Mouse (Mus musculus) limb, embryonic 14.5 days (tissue): ENCODE measurements around the gene H2-Ke6. TPM values are rescaled to one million over a fixed set of nuclear protein-coding genes. Genes with fewer than 3 reads are reported as not detected.

Source experiments
- ATAC-seq: fragments of 200-750 bp; cut with Nextera tagmentation; 2 replicates; pipeline ENCODE4 v1.8.0; 2017; ENCODE audit warnings: low read depth, moderate number of reproducible peaks, moderate TSS enrichment; ENCODE audit not compliant: low FRiP score
- DNase-seq: peaks from one replicate; pipeline ENCODE4 v3.0.0-alpha.2; 2015; ENCODE audit warnings: low spot score
- H3K27ac ChIP-seq: fragments of 300-500 bp; sonication (generic); replicated peaks from 2 replicates; pipeline ENCODE4 v1.5.1; 2014; ENCODE audit warnings: low read depth, mild to moderate bottlenecking, low read length, moderate library complexity, mixed read lengths
- H3K27me3 ChIP-seq: fragments of 300-500 bp; sonication (generic); 2 replicates; pipeline ENCODE4 v1.6.1; 2014; ENCODE audit warnings: low read length, mixed read lengths; ENCODE audit not compliant: control insufficient read depth, insufficient read depth
- H3K36me3 ChIP-seq: fragments of 300-500 bp; sonication (generic); 2 replicates; pipeline ENCODE4 v1.6.1; 2014; ENCODE audit warnings: mild to moderate bottlenecking, low read length, moderate library complexity, mixed read lengths; ENCODE audit not compliant: control insufficient read depth, insufficient read depth
- H3K4me1 ChIP-seq: fragments of 300-500 bp; sonication (generic); 2 replicates; pipeline ENCODE4 v1.6.1; 2014; ENCODE audit warnings: antibody characterized with exemption, low read length, mixed read lengths; ENCODE audit not compliant: control insufficient read depth, insufficient read depth
- H3K4me2 ChIP-seq: fragments of 300-500 bp; sonication (generic); replicated peaks from 2 replicates; pipeline ENCODE4 v1.6.1; 2014; ENCODE audit warnings: low read depth, mild to moderate bottlenecking, low read length, moderate library complexity; ENCODE audit not compliant: severe bottlenecking
- H3K4me3 ChIP-seq: fragments of 300-500 bp; sonication (generic); replicated peaks from 2 replicates; pipeline ENCODE4 v1.5.1; 2014; ENCODE audit warnings: low read length
- H3K9ac ChIP-seq: fragments of 300-500 bp; sonication (generic); 2 replicates; pipeline ENCODE4 v1.6.1; 2014; ENCODE audit warnings: mild to moderate bottlenecking, low read depth, low read length, moderate library complexity; ENCODE audit not compliant: severe bottlenecking
- H3K9me3 ChIP-seq: fragments of 300-500 bp; sonication (generic); 2 replicates; pipeline ENCODE4 v1.6.1; 2016; ENCODE audit warnings: low read length; ENCODE audit not compliant: control insufficient read depth
- POLR2A ChIP-seq: fragments of 200-500 bp; IDR thresholded peaks from 2 replicates; pipeline ENCODE4 v1.8.0; 2012; ENCODE audit warnings: inconsistent platforms, mild to moderate bottlenecking, moderate library complexity, borderline replicate concordance; ENCODE audit not compliant: insufficient read depth, insufficient read length; ENCODE audit errors: extremely low read depth
- WGBS: fragments of 180-500 bp; shearing (Covaris S2); extraction: QIAGEN DNeasy Blood & Tissue Kit; methylation state at CpG from one replicate; pipeline ENCODE4 v1.1.7; 2014; 5-methylcytosine and 5-hydroxymethylcytosine counted together
- polyA plus RNA-seq, 2 experiments: library from polyadenylated mRNA; depleted of rRNA in 1 of 2; stranded (reverse) in 1 of 2; unstranded in 1 of 2; fragments of >200 nt; fragmentation: Nextera tagmentation in 1 of 2; extraction: Ambion mirVana in 1 of 2; gene quantifications; 2 replicates each; pipeline versions ENCODE4 v1.2.1 to v1.2.3; 2012 to 2014

H2-Ke6 gene
- polyA plus RNA-seq, 2 experiments, result 48.1 to 104 TPM

DNA sequence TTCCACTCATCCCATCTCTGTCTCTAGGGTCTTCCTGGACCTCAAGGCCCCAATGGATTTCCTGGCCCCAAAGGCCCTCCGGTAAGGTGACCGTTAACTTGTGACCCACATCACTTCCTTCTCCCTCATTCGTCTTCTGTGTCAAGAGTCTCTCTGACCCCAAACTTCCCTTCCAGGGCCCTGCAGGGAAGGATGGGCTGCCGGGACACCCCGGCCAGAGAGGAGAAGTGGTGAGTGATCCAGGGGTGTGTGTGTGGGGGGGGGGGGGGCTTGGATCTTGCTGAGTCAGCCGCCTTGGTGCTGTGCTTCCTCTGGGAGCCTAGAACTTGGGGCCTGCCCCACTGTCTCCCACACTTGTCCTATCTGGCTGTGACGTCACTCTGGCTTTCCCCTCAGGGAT, 29.4 kb upstream of the H2-Ke6 start:
- Histone ChIP-seq H3K4me1 (no peaks in the 10 kb centered on the region), H3K9ac (no peak overlapping the region), H3K36me3 (peaks cover 27% of the 10 kb centered on the region), H3K27me3 (no peaks in the 10 kb centered on the region), H3K4me3 (no peak overlapping the region), H3K9me3 (no peaks in the 10 kb centered on the region), H3K27ac (no peak overlapping the region), H3K4me2 (no peak overlapping the region)
- TF ChIP-seq POLR2A, result no peak
- no peak for DNase-seq
- ATAC-seq, result no peak
- 71% methylated on average over 7 of the region's 7 CpGs for WGBS

GRCm38 (mm10) chr17:34047404-34048050, 19.7 kb upstream of the H2-Ke6 start:
- ATAC-seq (no peak), DNase-seq (no peak)
- WGBS, result 95% methylated on average over 5 of the region's 5 CpGs
- peaks cover 16% of the 10 kb centered on the region for H3K36me3 ChIP-seq
- H3K4me2 ChIP-seq, result no peak overlapping the region
- H3K9ac ChIP-seq, result no peak overlapping the region
- no peak for TF ChIP-seq POLR2A
- H3K9me3 ChIP-seq, result 0 out of 2 replicates have a peak, but pooled peaks cover 5% of the 10 kb centered on the region
- H3K4me3 ChIP-seq, result no peak overlapping the region
- no peaks in the 10 kb centered on the region for H3K4me1 ChIP-seq
- H3K27me3 ChIP-seq, result no peaks in the 10 kb centered on the region
- no peak overlapping the region for H3K27ac ChIP-seq

DNA sequence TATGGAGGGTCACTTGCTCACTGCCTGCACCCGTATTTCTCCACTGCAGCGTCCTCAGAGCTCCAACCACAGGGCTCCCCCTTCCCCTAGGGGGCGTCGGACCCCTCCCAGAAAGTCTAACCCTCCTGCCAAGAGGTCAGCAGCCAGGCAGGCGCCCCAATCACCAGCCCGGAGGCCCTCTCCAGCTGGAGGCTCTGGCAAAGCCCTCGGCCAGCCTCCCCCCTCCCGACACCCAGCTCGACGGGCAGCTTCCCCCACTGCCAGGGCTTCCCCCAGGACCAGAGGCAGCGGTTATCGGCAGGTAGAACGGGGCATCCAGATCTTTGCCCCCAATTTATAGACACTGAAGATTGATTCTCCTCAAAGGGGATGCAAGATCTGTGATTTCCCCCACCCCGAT, 18.1 kb upstream of the H2-Ke6 start:
- Histone ChIP-seq H3K4me1 (no peaks in the 10 kb centered on the region), H3K36me3 (peaks cover 11% of the 10 kb centered on the region), H3K4me3 (no peak overlapping the region), H3K9ac (no peak overlapping the region), H3K27ac (no peak overlapping the region), H3K4me2 (no peak overlapping the region), H3K27me3 (no peaks in the 10 kb centered on the region), H3K9me3 (0 out of 2 replicates have a peak, but pooled peaks cover 5% of the 10 kb centered on the region)
- no peak for TF ChIP-seq POLR2A
- WGBS, result 79% methylated on average over 14 of the region's 14 CpGs
- DNase-seq, result no peak
- ATAC-seq, result no peak

- peaks cover 32% of the 10 kb centered on the region for H3K36me3 ChIP-seq
- TF ChIP-seq POLR2A, result 0 out of 2 replicates have a peak, but pooled peaks have one; percentile 44
- peak overlapping the region; percentile 63 for H3K27ac ChIP-seq
- 0 out of 2 replicates have a peak, but pooled peaks have one; percentile 1 for ATAC-seq
- peak overlapping the region; percentile 41 for H3K4me3 ChIP-seq
- H3K9ac ChIP-seq, result peak overlapping the region; percentile 56
- peaks cover 16% of the 10 kb centered on the region for H3K4me1 ChIP-seq
- DNase-seq, result no peak
- H3K27me3 ChIP-seq, result no peaks in the 10 kb centered on the region
- no peaks in the 10 kb centered on the region for H3K9me3 ChIP-seq
- WGBS, result 24% methylated on average over 17 of the region's 17 CpGs
- H3K4me2 ChIP-seq, result peak overlapping the region; percentile 47
These were observed 11.9 kb upstream of the H2-Ke6 start for GRCm38 (mm10) chr17:34039562-34040450.

- Histone ChIP-seq H3K36me3 (peaks cover 39% of the 10 kb centered on the region), H3K4me1 (peaks cover 16% of the 10 kb centered on the region), H3K4me3 (peak within 1 kb of the TSS; percentile 41), H3K9ac (peak within 1 kb of the TSS; percentile 56), H3K9me3 (no peaks in the 10 kb centered on the region), H3K4me2 (peak within 1 kb of the TSS; percentile 47), H3K27ac (peak within 1 kb of the TSS; percentile 63), H3K27me3 (no peaks in the 10 kb centered on the region)
- ATAC-seq, result peak; percentile 35
- TF ChIP-seq POLR2A, result no peak
- DNase-seq, result no peak
- WGBS, result 5% methylated on average over 25 of the region's 28 CpGs
These were observed 11.2 kb upstream of the H2-Ke6 start, which contains the start of gene Col11a2 for GRCm38 (mm10) chr17:34038878-34039561. Gene Col11a2, plus strand, starts transcription at chr17:34039437.
